Mouse (Mus musculus): ENCODE measurements around the gene Gm45844.
"Not testable (repeated sequence)": the region's sequence is repeated elsewhere in the genome, so short reads cannot be mapped to it uniquely, and the experiment has no call there.

Gm45844 gene

DNA sequence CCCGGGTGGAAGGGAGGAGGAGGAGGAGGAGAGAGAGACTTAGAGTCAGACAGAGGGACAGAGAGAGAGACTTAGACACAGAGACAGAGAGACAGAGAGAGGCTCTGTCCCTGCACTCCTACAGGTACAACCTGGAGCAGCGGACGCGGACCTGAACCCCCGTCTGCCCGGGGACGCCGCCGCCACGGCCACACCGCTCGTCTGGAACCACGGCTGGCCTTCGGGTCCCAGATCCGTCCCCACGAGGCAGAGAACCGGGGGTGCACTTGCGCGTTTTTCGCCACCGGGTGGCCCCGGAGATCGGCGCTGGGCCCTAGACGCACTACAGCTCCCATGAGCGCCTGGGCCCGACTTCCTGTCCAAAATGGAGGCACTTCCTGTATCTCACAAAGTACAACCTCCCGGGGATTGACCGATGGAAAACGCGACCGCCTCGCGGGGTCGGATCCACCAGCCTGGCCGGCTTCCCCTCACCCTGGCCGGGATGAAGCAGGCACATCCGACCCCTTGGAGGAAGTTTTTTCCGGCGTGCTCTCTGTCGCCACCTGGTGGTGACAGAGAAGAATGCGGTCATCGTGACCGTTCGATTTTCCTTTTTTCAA, at the start of gene Gm45844:
Gene Gm45844, minus strand, starts transcription at position 324 of the 602 bp plus-strand sequence.
- DNase-seq, result peak; percentile 85

DNA sequence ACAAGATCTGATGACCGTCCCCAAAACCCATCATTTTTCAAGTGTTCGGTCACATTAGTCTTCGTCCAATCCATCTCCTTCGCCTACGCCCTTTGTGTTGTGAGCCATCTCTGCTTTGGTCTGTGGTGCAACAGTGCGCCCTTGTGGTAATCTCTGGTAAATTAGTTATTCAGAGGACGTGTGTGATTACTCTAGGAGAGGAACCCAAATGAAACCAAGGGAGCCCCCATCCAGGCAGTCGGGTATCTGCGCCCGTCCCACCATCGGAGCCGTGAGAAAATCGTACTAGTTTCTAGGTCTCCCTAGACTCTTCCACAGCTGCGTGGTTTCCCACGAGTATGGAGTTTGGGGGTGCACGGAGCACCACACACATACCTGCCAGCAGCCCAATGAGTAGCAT, 17.5 kb upstream of the Gm45844 start:
- DNase-seq, result peak; percentile 71

DNA sequence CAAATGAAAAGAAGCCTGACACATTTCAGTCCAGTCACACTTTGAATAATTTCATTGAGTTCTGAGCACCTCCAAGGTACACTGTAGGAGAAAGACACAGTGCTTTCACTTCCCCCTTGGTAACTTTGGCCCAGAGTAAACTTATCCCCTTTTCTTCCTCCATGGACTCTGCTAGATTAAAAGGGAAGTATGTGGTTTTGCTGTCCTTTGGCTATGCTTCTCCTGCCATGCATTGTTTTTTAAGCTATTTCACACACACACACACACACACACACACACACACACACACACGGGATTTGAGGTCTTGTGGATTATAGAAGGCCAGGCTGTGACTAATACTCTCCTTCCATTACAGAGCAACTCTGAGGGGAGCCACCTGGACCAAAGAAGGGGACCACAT, 3.3 kb upstream of the Gm45844 start:
- DNase-seq, result no peak

DNA sequence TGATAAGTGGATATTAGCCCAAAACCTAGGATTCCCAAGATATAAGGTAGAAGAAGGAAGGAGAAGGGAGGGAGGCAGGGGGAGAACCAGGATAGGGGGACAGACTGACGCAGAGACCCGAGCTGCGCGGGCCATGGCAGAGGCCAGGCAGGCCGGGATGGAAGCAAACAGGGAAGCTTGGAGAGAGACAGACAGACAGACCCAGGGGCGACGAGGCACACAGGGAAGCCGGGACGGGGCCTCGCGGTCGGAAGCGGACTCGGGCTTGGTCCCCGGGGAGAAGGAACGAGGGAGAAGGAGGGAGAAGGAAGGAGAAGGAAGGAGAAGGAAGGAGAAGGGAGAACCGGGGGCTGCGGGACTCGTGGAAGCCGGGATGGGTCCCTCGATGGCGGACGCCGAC, 533 bp downstream of the Gm45844 start:
- DNase-seq, result peak; percentile 84

DNA sequence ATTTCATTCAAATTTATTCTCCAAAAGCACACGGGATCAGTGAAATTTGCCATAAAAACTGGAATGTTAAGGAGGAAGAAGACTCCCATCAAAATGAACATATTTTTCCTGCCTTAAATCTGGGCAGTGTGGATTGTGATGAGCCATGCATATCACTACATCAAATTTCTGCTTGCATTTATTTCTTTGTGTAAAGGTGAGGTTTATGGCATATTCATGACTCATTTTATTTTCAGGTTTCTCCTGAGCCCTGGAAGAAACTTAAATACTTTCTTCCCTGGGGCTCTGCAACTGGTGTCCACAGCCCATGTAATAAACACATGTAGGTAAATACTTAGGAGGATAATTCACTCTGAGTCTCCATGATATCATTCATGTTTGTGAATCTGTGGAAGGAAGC, 30.9 kb downstream of the Gm45844 start, which contains the start of gene Vmn2r29:
Gene Vmn2r29, minus strand, starts transcription at position 101 of the 400 bp plus-strand sequence.
- not testable (repeated sequence) for DNase-seq

DNA sequence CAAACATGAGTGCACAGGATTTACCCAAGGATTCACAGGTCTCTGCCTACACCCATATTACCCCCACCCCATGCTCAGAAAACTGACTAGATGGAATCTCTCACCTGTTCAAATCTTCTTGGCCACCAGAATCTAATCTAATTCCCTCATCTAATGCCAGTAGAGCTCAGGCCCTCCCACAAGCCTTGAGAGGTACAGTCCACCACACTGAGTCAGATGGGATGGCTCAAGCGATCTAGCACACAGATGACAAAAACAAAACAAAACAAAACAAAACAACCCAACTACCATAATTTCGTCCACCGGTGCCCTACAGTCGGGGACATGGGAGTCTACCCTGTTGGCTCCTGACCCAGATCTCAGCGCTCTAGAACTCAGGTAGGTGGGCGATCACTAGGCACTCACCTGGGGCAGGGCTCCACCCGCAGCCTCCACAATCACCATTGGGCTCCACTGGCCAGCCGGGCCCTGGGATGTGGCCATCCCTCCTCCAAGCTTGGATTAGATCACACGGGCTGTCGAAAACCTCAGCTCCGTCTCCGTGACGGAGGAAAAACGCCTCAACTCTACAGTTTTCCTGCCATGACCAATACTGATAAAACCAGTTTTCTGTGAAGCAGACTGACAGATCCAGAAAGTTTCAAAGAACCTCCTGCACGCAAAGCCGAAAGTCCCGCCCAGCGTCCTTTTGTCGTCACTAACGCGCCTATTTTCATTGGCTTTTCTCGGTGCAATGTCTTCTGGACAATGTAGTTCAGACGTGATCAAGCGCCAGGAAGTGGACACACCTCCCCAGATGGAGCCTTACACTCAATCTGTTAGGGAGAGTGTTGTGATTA, 68.6 kb downstream of the Gm45844 start, which contains the start of gene Zfp772:
Gene Zfp772, minus strand, starts transcription at position 686 of the 839 bp plus-strand sequence.
- peak; percentile 34 for DNase-seq

DNA sequence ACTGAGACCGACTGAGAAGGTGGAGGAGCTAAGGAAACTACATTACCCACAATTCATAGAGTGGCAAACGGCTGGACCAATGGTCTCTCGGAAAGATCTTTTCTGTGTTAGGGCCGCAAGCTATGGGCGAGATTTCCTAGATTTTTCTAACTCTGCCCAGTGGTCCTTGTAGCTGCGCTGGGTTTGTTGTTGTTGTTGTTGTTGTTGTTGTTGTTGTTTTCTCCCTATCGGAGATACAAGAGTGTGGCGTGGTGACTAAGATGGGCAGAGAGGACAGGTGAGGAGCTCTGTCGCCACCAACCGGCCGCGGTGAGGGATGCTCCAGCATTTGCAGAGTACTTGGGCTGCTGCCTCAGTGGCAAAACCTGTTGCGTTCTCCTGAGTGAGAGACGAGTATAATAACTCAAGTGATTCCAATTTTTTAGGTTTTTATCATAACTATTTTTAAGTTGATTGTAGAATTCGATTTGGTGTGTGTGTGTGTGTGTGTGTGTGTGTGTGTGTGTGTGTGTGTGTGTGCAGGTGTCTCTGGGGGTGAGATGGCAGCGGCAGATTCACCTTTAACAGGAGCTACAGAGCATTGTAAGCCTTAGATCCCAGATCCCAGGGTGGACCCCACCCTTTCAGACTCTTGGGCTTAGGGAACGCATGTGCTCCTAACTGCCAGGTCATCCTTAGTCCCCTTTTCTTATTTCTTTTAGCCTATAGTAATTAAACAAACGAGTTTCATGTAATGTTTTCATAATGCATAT, 89.7 kb downstream of the Gm45844 start:
- peak; percentile 76 for DNase-seq

DNA sequence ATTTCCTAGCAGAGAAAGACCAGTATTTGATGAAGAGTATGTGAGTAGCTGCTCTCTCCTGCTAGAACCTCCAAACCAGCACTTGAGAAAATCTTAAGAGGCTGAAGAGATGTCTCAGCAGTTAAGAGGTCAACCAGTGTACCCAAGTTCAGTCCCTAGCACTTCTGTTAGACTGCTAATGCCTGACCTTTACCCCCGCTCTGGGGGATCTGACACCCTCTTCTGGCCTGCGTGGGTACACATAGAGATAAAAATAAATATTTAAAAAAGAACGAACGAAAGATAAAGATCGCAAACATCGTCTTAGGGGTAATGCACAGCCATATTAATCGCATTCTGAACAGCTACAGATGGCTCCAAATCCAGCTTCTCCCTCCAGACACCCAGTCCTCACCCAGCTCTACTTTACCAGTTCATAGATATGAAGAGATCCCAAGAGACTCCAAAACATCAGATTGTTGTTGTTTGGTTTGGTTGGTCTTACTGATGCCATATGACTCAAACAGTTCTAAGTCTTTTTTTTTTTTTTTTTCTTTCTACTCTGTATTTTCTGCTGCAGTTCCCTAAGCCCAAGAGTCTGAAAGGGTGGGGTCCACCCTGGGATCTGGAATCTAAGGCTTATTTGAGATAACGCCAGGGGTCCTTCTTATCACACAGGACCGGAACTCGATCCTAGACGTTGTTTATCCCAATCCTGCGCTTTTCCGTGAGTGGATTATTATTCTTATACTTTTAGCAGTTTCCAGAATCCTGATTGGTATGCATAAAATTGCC, 90.5 kb downstream of the Gm45844 start:
- DNase-seq, result no peak

DNA sequence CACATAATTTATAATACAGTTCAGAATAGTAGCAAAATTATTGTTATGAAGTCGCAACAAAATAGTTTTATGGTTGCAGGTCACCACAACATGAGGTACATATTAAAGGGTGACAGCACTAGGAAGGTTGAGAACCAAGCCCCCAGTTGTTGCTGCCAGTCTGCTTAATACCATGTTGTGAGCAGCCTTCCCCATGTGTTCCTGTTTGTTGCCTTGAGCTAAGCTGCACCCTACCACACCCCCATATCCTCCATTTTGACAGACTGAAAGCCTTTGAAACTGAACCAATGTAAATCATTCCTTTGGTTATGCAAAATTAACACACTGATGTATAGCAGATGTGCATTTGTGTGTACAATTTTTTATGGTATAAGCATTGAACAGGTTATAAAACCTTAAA, 92.2 kb downstream of the Gm45844 start:
- no peak for DNase-seq

DNA sequence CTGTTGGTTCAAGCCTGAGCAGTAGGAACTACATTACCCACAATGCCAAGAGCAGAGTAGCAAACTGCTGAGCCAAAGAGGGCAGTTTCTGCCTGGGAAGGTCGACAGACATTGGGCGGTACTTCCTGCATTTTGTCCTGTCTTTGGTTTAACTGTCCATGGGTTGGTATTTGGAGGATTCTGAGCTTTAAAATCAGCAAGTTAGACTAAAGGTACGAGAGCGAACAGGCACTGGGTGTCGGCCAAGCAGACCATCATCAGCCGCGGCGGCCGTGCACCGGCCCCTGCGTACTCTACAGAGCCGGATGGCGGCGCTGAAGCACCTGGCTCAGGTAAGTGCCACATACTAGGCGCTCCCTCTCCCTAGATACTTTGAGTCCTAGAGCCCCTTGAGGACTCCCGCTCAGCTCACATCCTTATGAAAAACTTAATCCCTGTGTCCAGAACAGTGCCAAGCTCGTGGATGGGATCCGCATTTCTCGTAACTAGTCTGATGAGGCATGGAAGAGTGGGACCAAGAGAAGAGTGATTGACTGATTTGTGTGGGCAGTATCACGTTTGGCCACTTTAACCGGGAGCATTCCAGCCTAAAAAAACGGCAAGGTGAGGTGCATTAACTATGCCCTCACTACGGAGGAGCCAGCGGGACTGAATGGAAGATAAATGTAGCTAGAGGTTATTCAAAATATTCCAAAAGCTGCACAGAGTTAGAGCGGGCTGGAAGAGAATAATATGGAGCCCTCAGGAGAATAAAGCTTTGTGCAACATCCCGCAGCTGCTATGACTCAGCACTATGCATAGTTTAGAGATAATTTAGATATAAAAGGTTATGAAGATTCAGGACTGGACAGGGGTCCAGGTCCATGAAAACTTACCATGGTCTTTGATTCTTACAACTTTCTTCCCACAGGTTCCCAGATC, 106.6 kb downstream of the Gm45844 start, which contains the start of gene Zfp418:
Gene Zfp418, plus strand, starts transcription at position 104 of the 921 bp plus-strand sequence.
- DNase-seq, result peak; percentile 77
